Mouse (Mus musculus) thymus, adult 2 months (tissue): ENCODE results near the gene Lbx2.

Experiments
- CTCF ChIP-seq: fragments of 200-500 bp; IDR thresholded peaks from 2 replicates; pipeline ENCODE4 v1.5.1; 2012; ENCODE audit warnings: mild to moderate bottlenecking, control low read depth, low read length, moderate library complexity, borderline replicate concordance; ENCODE audit not compliant: control insufficient read depth, poor library complexity, insufficient read depth; ENCODE audit errors: extremely low read depth
- POLR2A ChIP-seq: fragments of 200-500 bp; IDR thresholded peaks from 2 replicates; pipeline ENCODE4 v1.6.1; 2012; ENCODE audit warnings: mild to moderate bottlenecking, low read length, control low read depth, moderate library complexity; ENCODE audit not compliant: control insufficient read depth, poor library complexity, insufficient read depth; ENCODE audit errors: extremely low read depth

GRCm38 (mm10) chr6:83066441-83066840 lies 19.7 kb upstream of the Lbx2 start:
- TF ChIP-seq POLR2A (no peak), CTCF (no peak)
